Mouse (Mus musculus): ENCODE data around the gene Gm45208.

GRCm38 (mm10) chrX:7672739-7673138 lies 49.3 kb upstream of the Gm45208 start:
- no peak for TF ChIP-seq CTCF (IDR thresholded peaks at IDR 0.05; ENCODE audit: insufficient read depth, low read length)
- no peak for TF ChIP-seq POLR2A (IDR thresholded peaks at IDR 0.05; ENCODE audit: borderline replicate concordance, extremely low read depth, low read depth, low read length)

All from lung, adult 2 months (tissue).